8 mouse cellular contexts compared by ENCODE assay signal in the genomic region with DNA sequence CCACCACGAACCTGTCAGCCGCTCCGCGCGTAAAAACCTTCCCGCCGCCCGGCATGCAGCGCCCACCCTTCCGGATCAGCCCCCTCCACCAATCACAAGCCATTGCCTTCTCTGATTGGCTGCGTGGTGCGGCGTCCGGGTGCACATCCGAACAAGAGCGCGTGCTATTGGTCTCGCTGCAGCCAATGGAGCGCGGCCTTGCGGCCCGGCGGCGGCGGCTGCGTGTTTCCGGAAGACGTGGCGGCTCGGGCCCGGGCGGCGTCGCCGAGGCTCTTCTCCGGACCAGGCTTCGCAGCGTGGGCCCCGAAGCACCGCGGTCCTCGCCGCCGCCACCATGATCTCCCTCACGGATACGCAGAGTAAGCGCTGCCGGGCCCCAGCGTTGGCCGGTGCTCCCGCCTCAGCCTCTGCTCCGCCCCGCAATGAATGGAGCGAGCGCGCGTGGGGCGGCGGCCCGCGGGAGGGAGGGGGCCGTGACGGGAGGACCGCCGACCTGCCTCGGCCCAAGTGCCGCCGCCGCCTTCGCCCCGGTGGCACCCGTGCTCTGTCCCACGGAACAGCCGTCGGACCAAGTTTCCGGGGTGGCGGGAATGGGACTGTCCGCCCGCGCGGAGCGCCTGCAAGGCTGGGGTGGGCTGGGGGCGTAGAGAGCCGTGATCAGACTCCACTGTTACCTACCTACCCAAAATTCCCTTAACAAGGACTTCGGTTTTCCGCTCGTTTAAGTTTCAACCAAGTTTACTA. TPM values are rescaled to one million over a fixed set of nuclear protein-coding genes. Genes with fewer than 3 reads are reported as not detected.
A peak's percentile ranks its signal among the peaks of the same experiment; 100 is the strongest.
DNase-seq lines count a peak whose midpoint lies in the region; ATAC-seq and TF ChIP-seq lines count a peak whose summit lies in the region.

Gene Recql, minus strand, starts transcription at position 77 of the 744 bp plus-strand sequence.
Gene Golt1b, plus strand, starts transcription at position 211 of the 744 bp plus-strand sequence.

- no peaks in the 10 kb centered on the region for H3K27me3 ChIP-seq in E14TG2a.4 (ENCODE audit: insufficient read depth, low read length)
- H3K27me3 ChIP-seq in forebrain, embryonic 12.5 days: no peaks in the 10 kb centered on the region
- H3K27me3 ChIP-seq in heart, postnatal 0 days (ENCODE audit: control insufficient read depth, insufficient read depth, low read length): no peaks in the 10 kb centered on the region
- no peaks in the 10 kb centered on the region for H3K27me3 ChIP-seq in liver, embryonic 16.5 days (ENCODE audit: control insufficient read depth, insufficient read depth, low read depth, low read length)
- H3K27me3 ChIP-seq in neural tube, embryonic 13.5 days: no peaks in the 10 kb centered on the region
- H3K27me3 ChIP-seq in testis, adult 2 months (ENCODE audit: control insufficient read depth, insufficient read depth, low read length): no peaks in the 10 kb centered on the region

- peak within 1 kb of the TSS; percentile 69 for H3K4me2 ChIP-seq in forebrain, embryonic 12.5 days
- H3K4me2 ChIP-seq in heart, postnatal 0 days (ENCODE audit: low read depth, low read length): peak within 1 kb of the TSS; percentile 99
- H3K4me2 ChIP-seq in liver, embryonic 16.5 days (ENCODE audit: low read depth, low read length): peak within 1 kb of the TSS; percentile 92
- peak within 1 kb of the TSS; percentile 81 for H3K4me2 ChIP-seq in neural tube, embryonic 13.5 days

- peak within 1 kb of the TSS; percentile 95 for H3K4me3 ChIP-seq in E14TG2a.4 (replicated peaks; ENCODE audit: low read length)
- peak within 1 kb of the TSS; percentile 78 for H3K4me3 ChIP-seq in forebrain, embryonic 12.5 days (replicated peaks)
- H3K4me3 ChIP-seq in heart, postnatal 0 days (ENCODE audit: low read depth, low read length): peak within 1 kb of the TSS; percentile 99
- H3K4me3 ChIP-seq in liver, embryonic 16.5 days (ENCODE audit: low read depth, low read length): peak within 1 kb of the TSS; percentile 96
- H3K4me3 ChIP-seq in neural tube, embryonic 13.5 days: peak within 1 kb of the TSS; percentile 99
- H3K4me3 ChIP-seq in testis, adult 2 months (ENCODE audit: control insufficient read depth, low read depth, low read length): peak within 1 kb of the TSS; percentile 100

- H3K9ac ChIP-seq in forebrain, embryonic 12.5 days: peak within 1 kb of the TSS; percentile 81
- H3K9ac ChIP-seq in heart, postnatal 0 days (replicated peaks; ENCODE audit: low read depth, low read length): peak within 1 kb of the TSS; percentile 95
- peak within 1 kb of the TSS; percentile 88 for H3K9ac ChIP-seq in liver, embryonic 16.5 days (ENCODE audit: low read depth, low read length)
- H3K9ac ChIP-seq in neural tube, embryonic 13.5 days: peak within 1 kb of the TSS; percentile 92

- peak; percentile 95 for DNase-seq in c-Kit-positive CD71-positive TER-119-positive erythroid progenitor cells, embryonic 14.5 days (ENCODE audit: low spot score)
- peak; percentile 95 for DNase-seq in heart, postnatal 0 days (ENCODE audit: low spot score)
- DNase-seq in kidney, postnatal 4 days: peak; percentile 98 to 99

- no peak for TF ChIP-seq CTCF in E14TG2a.4 (conservative IDR thresholded peaks at IDR 0.05; ENCODE audit: low read length)
- TF ChIP-seq CTCF in heart, postnatal 0 days (IDR thresholded peaks at IDR 0.05; ENCODE audit: low read depth): no peak
- TF ChIP-seq CTCF in testis, adult 2 months (IDR thresholded peaks at IDR 0.05; ENCODE audit: control insufficient read depth, insufficient read depth, insufficient replicate concordance, low read depth, low read length): no peak

- peaks cover 37% of the 10 kb centered on the region for H3K36me3 ChIP-seq in E14TG2a.4 (ENCODE audit: insufficient read depth, low read length)
- H3K36me3 ChIP-seq in forebrain, embryonic 12.5 days (replicated peaks): no peaks in the 10 kb centered on the region
- no peaks in the 10 kb centered on the region for H3K36me3 ChIP-seq in heart, postnatal 0 days (replicated peaks; ENCODE audit: control insufficient read depth, insufficient read depth, low read length)
- no peaks in the 10 kb centered on the region for H3K36me3 ChIP-seq in liver, embryonic 16.5 days (ENCODE audit: control insufficient read depth, insufficient read depth)
- no peaks in the 10 kb centered on the region for H3K36me3 ChIP-seq in neural tube, embryonic 13.5 days
- H3K36me3 ChIP-seq in testis, adult 2 months (ENCODE audit: control insufficient read depth, insufficient read depth, low read length): no peaks in the 10 kb centered on the region; the same call in 1 of the 2 replicates

- H3K27ac ChIP-seq in forebrain, embryonic 12.5 days: no peak within 1 kb of the TSS
- H3K27ac ChIP-seq in heart, postnatal 0 days (ENCODE audit: low read depth): peak within 1 kb of the TSS; percentile 74
- peak within 1 kb of the TSS; percentile 64 for H3K27ac ChIP-seq in liver, embryonic 16.5 days (ENCODE audit: low read length)
- no peak within 1 kb of the TSS; the same call in 1 of the 2 replicates for H3K27ac ChIP-seq in neural tube, embryonic 13.5 days (replicated peaks)
- H3K27ac ChIP-seq in testis, adult 2 months (ENCODE audit: control insufficient read depth, insufficient read depth, low read depth, low read length): peak within 1 kb of the TSS; percentile 91

- peaks cover 48% of the 10 kb centered on the region for H3K4me1 ChIP-seq in E14TG2a.4 (replicated peaks; ENCODE audit: low read depth, low read length)
- peaks cover 17% of the 10 kb centered on the region for H3K4me1 ChIP-seq in forebrain, embryonic 12.5 days
- H3K4me1 ChIP-seq in heart, postnatal 0 days (ENCODE audit: control insufficient read depth, insufficient read depth): peaks cover 5% of the 10 kb centered on the region; the same call in 1 of the 2 replicates
- peaks cover 12% of the 10 kb centered on the region for H3K4me1 ChIP-seq in liver, embryonic 16.5 days (ENCODE audit: control insufficient read depth, low read depth, low read length)
- peaks cover 24% of the 10 kb centered on the region for H3K4me1 ChIP-seq in neural tube, embryonic 13.5 days (replicated peaks)
- no peaks in the 10 kb centered on the region; the same call in 1 of the 2 replicates for H3K4me1 ChIP-seq in testis, adult 2 months (ENCODE audit: control insufficient read depth, insufficient read depth, low read length)

- under 1% methylated on average over 78 of the region's 87 CpGs for WGBS in forebrain, embryonic 12.5 days
- under 1% methylated on average over 81 of the region's 87 CpGs for whole genome bisulfite sequencing in heart, postnatal 0 days
- under 1% methylated on average over 86 of the region's 87 CpGs for WGBS in liver, embryonic 16.5 days (ENCODE audit: insufficient replicate concordance)
- WGBS in neural tube, embryonic 13.5 days: under 1% methylated on average over 71 of the region's 87 CpGs

- peak; percentile 100 for ATAC-seq in forebrain, embryonic 12.5 days (ENCODE audit: low FRiP score)
- ATAC-seq in heart, postnatal 0 days (ENCODE audit: insufficient read depth, low read depth): peak; percentile 100
- peak; percentile 99 for ATAC-seq in liver, embryonic 16.5 days (ENCODE audit: low read depth)
- ATAC-seq in neural tube, embryonic 13.5 days (ENCODE audit: low read depth): peak; percentile 100

- peak; percentile 57 for TF ChIP-seq POLR2A in testis, adult 2 months (IDR thresholded peaks at IDR 0.05; ENCODE audit: control insufficient read depth, low read depth, low read length)

- no peaks in the 10 kb centered on the region for H3K9me3 ChIP-seq in E14TG2a.4 (ENCODE audit: low read length)
- H3K9me3 ChIP-seq in forebrain, embryonic 12.5 days: no peaks in the 10 kb centered on the region
- no peaks in the 10 kb centered on the region for H3K9me3 ChIP-seq in heart, postnatal 0 days (replicated peaks; ENCODE audit: control insufficient read depth, low read length)
- H3K9me3 ChIP-seq in liver, embryonic 16.5 days (replicated peaks; ENCODE audit: control insufficient read depth, low read length): no peaks in the 10 kb centered on the region
- no peaks in the 10 kb centered on the region for H3K9me3 ChIP-seq in neural tube, embryonic 13.5 days

- TF ChIP-seq EP300 in heart, postnatal 0 days (IDR thresholded peaks at IDR 0.05; ENCODE audit: low read depth): peak; percentile 79; the same call in 1 of the 2 replicates

RNA-seq across cellular contexts. Expression of gene Recql, which starts in this region (rescaled TPM):
- 42.1 and 45.2 TPM in 2 replicates for polyA plus RNA-seq in forebrain, embryonic 12.5 days (2016; fragmentation: Nextera tagmentation; extraction: Ambion mirVana)
- 3.1 and 5.6 TPM in 2 replicates for total RNA-seq in heart, postnatal 0 days (2014; rRNA removed; ENCODE audit: low replicate concordance)
- 8.6 and 8.8 TPM in 2 replicates for polyA plus RNA-seq in heart, postnatal 0 days (2015; fragmentation: Nextera tagmentation; extraction: Ambion mirVana)
- polyA plus RNA-seq in liver, embryonic 16.5 days (2015; fragmentation: Nextera tagmentation; extraction: Ambion mirVana): 12.1 and 13.8 TPM in 2 replicates
- 27.1 and 29.7 TPM in 2 replicates for polyA plus RNA-seq in neural tube, embryonic 13.5 days (2015; fragmentation: Nextera tagmentation; extraction: Ambion mirVana)
- 29.7 and 36.9 TPM in 2 replicates for polyA plus RNA-seq in testis, adult 2 months (2012; rRNA removed)

RNA-seq across cellular contexts. Expression of gene Golt1b, which starts in this region (rescaled TPM):
- 93.1 and 95.5 TPM in 2 replicates for polyA plus RNA-seq in forebrain, embryonic 12.5 days (2016; fragmentation: Nextera tagmentation; extraction: Ambion mirVana)
- 23.2 and 30.8 TPM in 2 replicates for total RNA-seq in heart, postnatal 0 days (2014; rRNA removed; ENCODE audit: low replicate concordance)
- polyA plus RNA-seq in heart, postnatal 0 days (2015; fragmentation: Nextera tagmentation; extraction: Ambion mirVana): 37.9 and 39.4 TPM in 2 replicates
- polyA plus RNA-seq in liver, embryonic 16.5 days (2015; fragmentation: Nextera tagmentation; extraction: Ambion mirVana): 26.1 and 27.3 TPM in 2 replicates
- polyA plus RNA-seq in neural tube, embryonic 13.5 days (2015; fragmentation: Nextera tagmentation; extraction: Ambion mirVana): 84.1 and 87.5 TPM in 2 replicates
- 4.9 and 5.4 TPM in 2 replicates for polyA plus RNA-seq in testis, adult 2 months (2012; rRNA removed)

Comparison
In these comparisons a context has a peak if more than half of its experiments do, and no peak if none do; other contexts are left out.
1. H3K27ac ChIP-seq: peak in heart, postnatal 0 days (single experiment), liver, embryonic 16.5 days (single experiment) and testis, adult 2 months (single experiment); none in forebrain, embryonic 12.5 days (single experiment) and neural tube, embryonic 13.5 days (single experiment).
2. Peak in every context shown above with its lines, with median percentiles within 50 percentile points of each other: H3K4me3 ChIP-seq, DNase-seq, ATAC-seq, H3K4me2 ChIP-seq and H3K9ac ChIP-seq.